Mouse (Mus musculus): ENCODE results near the gene Dcst2. TPM values are rescaled to one million over a fixed set of nuclear protein-coding genes. Genes with fewer than 3 reads are reported as not detected.

Dcst2 gene
- total and polyA plus RNA-seq, 3 experiments: 0.06 TPM; not detected in 2

DNA sequence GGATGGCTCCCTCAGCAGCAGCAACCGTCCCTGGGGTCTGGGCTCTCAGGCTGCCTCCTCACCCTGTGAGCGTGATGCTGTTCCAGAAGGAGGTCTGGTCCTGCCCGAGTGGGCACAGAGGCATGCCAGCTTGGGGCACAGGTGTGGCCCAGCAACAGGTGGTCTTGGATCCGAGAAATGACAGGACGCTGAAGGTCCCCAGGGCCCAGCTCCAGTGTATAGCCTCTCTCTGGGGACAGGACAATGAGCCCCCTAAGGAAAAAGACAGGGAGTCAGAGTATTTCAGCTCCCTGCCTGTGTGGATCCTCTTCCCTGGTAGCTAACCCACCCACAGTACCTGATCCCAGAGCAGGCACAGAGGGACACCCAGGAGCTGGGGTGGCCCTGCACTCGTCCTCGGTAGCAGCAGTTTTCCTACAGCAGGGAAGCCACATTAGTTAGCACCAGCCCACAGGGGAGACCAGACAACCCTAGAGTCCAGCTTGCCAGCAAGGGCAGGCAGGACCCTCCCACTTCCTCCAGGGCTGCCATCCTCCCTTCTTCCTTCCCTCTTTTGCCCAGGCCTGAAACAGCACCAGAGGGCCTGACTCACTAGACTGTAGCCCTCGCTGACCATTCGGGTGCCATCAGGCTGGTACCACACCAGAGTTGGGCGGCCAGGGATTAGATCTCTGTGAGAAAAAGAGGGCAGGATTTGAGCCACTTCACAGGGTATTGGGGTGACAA lies 14.8 kb upstream of the Dcst2 start:
- H3K9me3 ChIP-seq (replicated peaks; ENCODE audit: insufficient read depth, low read length): no peaks in the 10 kb centered on the region
- no peak overlapping the region for H3K27ac ChIP-seq (ENCODE audit: control insufficient read depth, low read depth, low read length)
- no peak overlapping the region for H3K4me3 ChIP-seq (ENCODE audit: control insufficient read depth in 1 of 2, insufficient read depth in 1 of 2, low read depth in 2 of 2, low read length in 2 of 2)
- peaks cover 0 to 12% of the 10 kb centered on the region in 2 experiments; a peak in 1 of 4 replicates for H3K4me1 ChIP-seq (ENCODE audit: control insufficient read depth in 1 of 2, insufficient read depth in 2 of 2, low read length in 2 of 2)
- peaks cover 0 to 7% of the 10 kb centered on the region in 2 experiments; a peak in 2 of 4 replicates for H3K36me3 ChIP-seq (ENCODE audit: control insufficient read depth in 1 of 2, insufficient read depth in 2 of 2, low read length in 2 of 2)
- H3K27me3 ChIP-seq (ENCODE audit: control insufficient read depth in 1 of 2, insufficient read depth in 2 of 2, low read length in 2 of 2): no peaks in the 10 kb centered on the region
- DNase-seq (ENCODE audit: low read depth, low spot score): no peak
- H3K9ac ChIP-seq (ENCODE audit: control insufficient read depth, low read depth, low read length, poor library complexity, severe bottlenecking): no peak overlapping the region
- TF ChIP-seq NELFE (IDR thresholded peaks at IDR 0.05; ENCODE audit: low read depth, low read length): no peak
- peaks cover 3% of the 10 kb centered on the region; the same call in 1 of the 2 replicates for H3K79me2 ChIP-seq (ENCODE audit: control insufficient read depth, insufficient read depth, low read length, poor library complexity)

DNA sequence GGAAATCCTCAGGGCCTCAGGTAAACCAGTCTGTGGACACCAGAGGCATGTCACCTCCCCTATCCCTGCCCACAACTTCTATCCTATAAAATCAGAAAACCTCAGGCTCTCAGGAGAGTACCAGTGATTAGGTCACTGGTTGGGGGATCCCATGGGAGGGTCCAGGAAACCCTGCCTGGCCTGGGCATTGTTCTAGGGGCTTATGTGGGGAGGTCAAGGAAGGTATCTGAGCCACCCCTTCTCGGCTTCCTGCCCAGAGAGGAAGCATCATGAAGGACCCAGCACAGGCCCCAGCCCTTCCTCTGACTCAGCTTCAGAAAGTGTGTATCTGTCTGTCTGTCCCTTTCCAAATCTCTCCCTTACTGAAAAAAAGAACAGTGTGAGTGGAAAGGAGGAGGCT lies 13.9 kb upstream of the Dcst2 start:
- DNase-seq (ENCODE audit: low read depth, low spot score): no peak
- H3K9ac ChIP-seq (ENCODE audit: control insufficient read depth, low read depth, low read length, poor library complexity, severe bottlenecking): no peak overlapping the region
- peaks cover 0 to 7% of the 10 kb centered on the region in 2 experiments; a peak in 2 of 4 replicates for H3K36me3 ChIP-seq (ENCODE audit: control insufficient read depth in 1 of 2, insufficient read depth in 2 of 2, low read length in 2 of 2)
- H3K4me3 ChIP-seq (ENCODE audit: control insufficient read depth in 1 of 2, insufficient read depth in 1 of 2, low read depth in 2 of 2, low read length in 2 of 2): no peak overlapping the region
- no peak for TF ChIP-seq CTCF (IDR thresholded peaks at IDR 0.05 in 2 of 3, conservative IDR thresholded peaks at IDR 0.05 in 1 of 3; ENCODE audit: control insufficient read depth in 1 of 3, insufficient read depth in 1 of 3, low read depth in 2 of 3, low read length in 3 of 3, poor library complexity in 1 of 3, severe bottlenecking in 1 of 3)
- TF ChIP-seq ZKSCAN1 (IDR thresholded peaks at IDR 0.05; ENCODE audit: low read depth, low read length): no peak
- no peak for TF ChIP-seq USF1 (IDR thresholded peaks at IDR 0.05; ENCODE audit: low read depth, low read length)
- TF ChIP-seq POLR2AphosphoS2 (IDR thresholded peaks at IDR 0.05; ENCODE audit: low read length): no peak
- no peak for TF ChIP-seq HCFC1 (IDR thresholded peaks at IDR 0.05; ENCODE audit: low read depth, low read length)
- TF ChIP-seq ETS1 (IDR thresholded peaks at IDR 0.05; ENCODE audit: low read depth, low read length): no peak
- TF ChIP-seq RAD21 (IDR thresholded peaks at IDR 0.05; ENCODE audit: low read depth, low read length): no peak
- no peak for TF ChIP-seq MXI1 (IDR thresholded peaks at IDR 0.05; ENCODE audit: low read depth, low read length)
- H3K9me3 ChIP-seq (replicated peaks; ENCODE audit: insufficient read depth, low read length): no peaks in the 10 kb centered on the region
- no peak overlapping the region for H3K27ac ChIP-seq (ENCODE audit: control insufficient read depth, low read depth, low read length)
- H3K27me3 ChIP-seq (ENCODE audit: control insufficient read depth in 1 of 2, insufficient read depth in 2 of 2, low read length in 2 of 2): no peaks in the 10 kb centered on the region
- peaks cover 0 to 12% of the 10 kb centered on the region in 2 experiments; a peak in 1 of 4 replicates for H3K4me1 ChIP-seq (ENCODE audit: control insufficient read depth in 1 of 2, insufficient read depth in 2 of 2, low read length in 2 of 2)
- H3K79me2 ChIP-seq (ENCODE audit: control insufficient read depth, insufficient read depth, low read length, poor library complexity): peaks cover 3% of the 10 kb centered on the region; the same call in 1 of the 2 replicates

DNA sequence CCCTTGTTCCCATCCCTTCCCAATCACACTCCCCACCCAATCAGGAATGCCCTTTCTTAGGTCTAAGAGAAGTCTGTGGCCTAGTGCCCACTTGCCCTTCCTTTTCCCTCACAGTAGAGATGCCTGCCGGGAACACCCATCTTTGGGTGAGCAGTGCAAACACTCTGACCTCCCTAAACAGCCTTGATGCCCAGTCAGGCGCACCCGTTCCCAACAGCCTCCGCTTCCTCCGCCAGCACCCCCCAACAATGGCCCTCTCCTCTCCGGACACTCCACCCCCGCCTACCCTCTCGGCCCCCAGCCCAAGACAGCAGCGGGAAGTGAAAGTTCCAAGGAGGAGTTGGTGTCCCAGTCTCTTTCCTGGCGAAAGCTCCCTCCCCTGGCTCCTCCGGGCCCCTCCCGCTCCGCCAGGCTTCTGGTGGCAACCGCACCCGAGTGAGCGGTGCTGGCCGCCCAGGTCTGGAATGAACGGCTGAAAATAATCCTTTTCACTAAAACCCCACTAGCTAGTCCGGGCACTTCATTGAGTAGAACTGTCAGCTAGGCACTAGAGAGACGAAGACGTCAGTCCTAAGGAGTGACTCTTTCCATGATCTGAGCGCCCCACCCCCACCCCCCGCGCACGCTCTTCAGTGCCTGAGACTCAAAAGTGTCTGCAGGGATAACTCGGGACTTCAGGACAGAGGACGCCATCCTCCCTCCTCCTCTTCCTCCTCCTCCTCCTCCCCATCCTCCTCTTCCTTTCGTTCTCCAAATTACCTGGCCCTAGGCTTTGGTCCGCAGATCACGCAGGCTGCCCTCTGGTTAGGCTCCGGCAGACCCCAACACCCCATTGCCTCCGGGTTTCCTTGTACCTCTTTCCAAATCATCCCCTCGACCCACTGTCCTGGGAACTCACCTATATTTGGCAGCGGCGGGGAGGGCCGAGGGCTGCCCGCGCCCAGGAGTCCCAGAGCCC lies 12.6 kb upstream of the Dcst2 start:
- peaks cover 0 to 7% of the 10 kb centered on the region in 2 experiments; a peak in 2 of 4 replicates for H3K36me3 ChIP-seq (ENCODE audit: control insufficient read depth in 1 of 2, insufficient read depth in 2 of 2, low read length in 2 of 2)
- no peaks in the 10 kb centered on the region for H3K27me3 ChIP-seq (ENCODE audit: control insufficient read depth in 1 of 2, insufficient read depth in 2 of 2, low read length in 2 of 2)
- peaks cover 3% of the 10 kb centered on the region; the same call in 1 of the 2 replicates for H3K79me2 ChIP-seq (ENCODE audit: control insufficient read depth, insufficient read depth, low read length, poor library complexity)
- peak; percentile 61 for DNase-seq (ENCODE audit: low read depth, low spot score)
- H3K27ac ChIP-seq (ENCODE audit: control insufficient read depth, low read depth, low read length): no peak overlapping the region
- TF ChIP-seq NRF1 (IDR thresholded peaks at IDR 0.05; ENCODE audit: insufficient read depth, low read depth, low read length, poor library complexity, severe bottlenecking) (peak; percentile 51), POLR2AphosphoS5 (IDR thresholded peaks at IDR 0.05; ENCODE audit: borderline replicate concordance, low read depth, low read length) (no peak), MAX (IDR thresholded peaks at IDR 0.05; ENCODE audit: low read length) (no peak)
- H3K4me3 ChIP-seq (ENCODE audit: control insufficient read depth in 1 of 2, insufficient read depth in 1 of 2, low read depth in 2 of 2, low read length in 2 of 2): peak overlapping the region; percentile 87 to 88
- H3K9ac ChIP-seq (ENCODE audit: control insufficient read depth, low read depth, low read length, poor library complexity, severe bottlenecking): peak overlapping the region; percentile 74
- peaks cover 0 to 15% of the 10 kb centered on the region in 2 experiments; a peak in 2 of 4 replicates for H3K4me1 ChIP-seq (ENCODE audit: control insufficient read depth in 1 of 2, insufficient read depth in 2 of 2, low read length in 2 of 2)
- H3K9me3 ChIP-seq (replicated peaks; ENCODE audit: insufficient read depth, low read length): no peaks in the 10 kb centered on the region
